Mouse (Mus musculus) cerebellum, postnatal 10 days (tissue): ENCODE measurements around the gene Bdh2.

Experiments used
- DNase-seq, 2 experiments: peaks; one replicate each; pipeline ENCODE4 v3.0.0; 2021; ENCODE audit warnings: mixed read lengths in 2 of 2

Gene Bdh2

GRCm38 (mm10) chr3:135300081-135300480, 19.1 kb downstream of the Bdh2 start:
- peak; percentile 47 to 64 for DNase-seq

DNA sequence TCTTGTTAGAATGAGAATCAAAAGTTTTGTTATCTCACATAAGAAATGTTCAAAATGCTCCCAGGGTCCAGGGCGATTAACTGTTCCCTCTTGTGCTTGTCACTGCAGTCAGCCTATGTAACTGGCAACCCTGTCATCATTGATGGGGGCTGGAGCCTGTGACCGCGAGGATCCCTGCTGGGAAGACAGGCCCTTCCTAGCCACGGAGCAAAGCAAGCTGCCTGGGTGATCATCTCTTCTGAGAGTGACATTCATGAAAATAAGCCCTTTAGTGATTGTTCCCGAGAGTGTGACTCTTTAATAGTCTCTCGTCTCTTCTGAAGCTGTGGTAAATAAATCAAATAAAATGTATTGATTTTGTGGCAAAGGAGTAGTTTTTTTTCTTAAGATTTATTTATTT, 23.0 kb downstream of the Bdh2 start:
- peak; percentile 28 to 34 for DNase-seq

DNA sequence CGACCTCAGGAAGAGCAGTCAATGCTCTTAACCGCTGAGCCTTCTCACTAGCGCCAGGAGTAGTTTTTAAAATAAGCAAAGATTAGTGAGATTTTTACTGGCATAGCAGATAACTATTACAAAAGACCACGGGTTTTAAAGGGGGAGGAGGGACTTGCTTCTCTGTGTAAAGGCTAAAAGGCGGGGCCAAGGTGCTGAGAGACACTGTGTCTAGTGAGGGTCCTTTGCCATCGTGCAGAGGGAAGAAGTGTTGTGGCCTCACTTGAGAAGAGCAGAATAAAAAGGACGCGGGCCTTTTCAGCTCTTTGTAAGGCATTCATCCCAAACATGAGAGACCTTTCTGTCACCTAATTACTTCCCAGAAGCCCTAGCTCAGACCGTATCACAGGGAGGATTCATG, 23.5 kb downstream of the Bdh2 start:
- no peak for DNase-seq

- peak; percentile 50 to 58 for DNase-seq
Measured at GRCm38 (mm10) chr3:135307411-135308259, 26.6 kb downstream of the Bdh2 start, which contains the start of gene Slc9b2. Gene Slc9b2, plus strand, starts transcription at chr3:135307700.

DNA sequence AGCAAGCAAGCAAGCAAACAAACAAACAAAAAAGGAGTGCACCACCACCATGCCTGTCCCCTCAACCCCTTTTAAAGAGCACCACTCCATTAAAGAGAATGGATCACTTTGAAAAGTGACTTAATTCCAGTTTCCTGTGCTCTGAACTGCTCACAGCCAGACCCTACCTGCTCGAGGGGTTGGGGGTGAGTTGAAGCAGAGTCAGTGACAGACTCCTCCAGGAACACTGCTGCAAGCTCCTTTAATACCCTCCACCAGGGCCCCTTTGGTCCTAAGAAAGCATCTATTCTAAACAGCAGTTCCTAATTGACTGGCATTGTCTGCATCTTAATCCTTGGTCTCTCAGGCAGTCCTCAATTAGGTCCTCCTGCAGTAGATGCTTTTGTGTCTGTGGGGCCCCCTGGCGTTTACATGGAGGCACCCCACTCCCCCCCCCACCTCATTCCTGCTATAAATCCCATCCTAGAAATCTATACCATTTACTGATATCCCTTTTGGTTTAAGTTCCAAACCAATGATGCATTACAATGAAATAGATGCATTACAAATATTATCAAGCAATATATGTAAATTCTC, 32.0 kb downstream of the Bdh2 start:
- DNase-seq: no peak

- DNase-seq: no peak
Measured at GRCm38 (mm10) chr3:135313727-135314126, 32.7 kb downstream of the Bdh2 start.

- no peak for DNase-seq
Measured at GRCm38 (mm10) chr3:135314811-135315210, 33.8 kb downstream of the Bdh2 start.

DNA sequence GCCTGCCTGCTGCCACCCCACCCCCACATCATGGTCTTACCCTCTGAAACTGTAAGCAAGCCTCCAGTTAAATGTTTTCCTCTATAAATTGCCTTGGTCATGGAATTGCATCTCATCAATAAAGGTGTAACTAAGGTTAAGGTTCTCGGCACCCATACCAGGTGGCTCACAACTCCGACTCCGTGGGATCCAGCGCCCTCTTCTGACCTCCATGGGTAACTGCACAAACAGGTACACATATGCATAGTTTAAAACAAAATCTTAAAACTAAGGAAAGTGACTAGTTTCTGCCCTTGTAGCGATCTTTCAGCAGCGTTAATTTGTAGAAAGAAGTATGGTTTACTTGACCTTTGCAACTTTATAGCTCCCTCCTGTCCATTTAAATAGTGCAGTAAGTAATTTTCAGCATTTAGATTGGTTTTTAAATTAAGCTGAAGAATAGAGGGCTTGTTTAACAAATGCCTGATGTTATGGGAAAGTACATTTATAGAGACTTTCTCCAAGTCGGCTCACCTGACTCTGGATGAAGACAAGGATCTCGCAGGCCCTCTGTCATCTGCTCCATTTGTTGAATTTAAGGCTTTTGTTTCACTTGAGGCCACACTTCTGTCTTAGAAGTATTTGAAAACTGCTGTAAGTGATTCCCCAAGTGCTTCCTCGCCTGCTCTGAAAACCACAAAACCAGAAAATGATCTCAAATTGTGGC, 34.9 kb downstream of the Bdh2 start:
- no peak for DNase-seq

DNA sequence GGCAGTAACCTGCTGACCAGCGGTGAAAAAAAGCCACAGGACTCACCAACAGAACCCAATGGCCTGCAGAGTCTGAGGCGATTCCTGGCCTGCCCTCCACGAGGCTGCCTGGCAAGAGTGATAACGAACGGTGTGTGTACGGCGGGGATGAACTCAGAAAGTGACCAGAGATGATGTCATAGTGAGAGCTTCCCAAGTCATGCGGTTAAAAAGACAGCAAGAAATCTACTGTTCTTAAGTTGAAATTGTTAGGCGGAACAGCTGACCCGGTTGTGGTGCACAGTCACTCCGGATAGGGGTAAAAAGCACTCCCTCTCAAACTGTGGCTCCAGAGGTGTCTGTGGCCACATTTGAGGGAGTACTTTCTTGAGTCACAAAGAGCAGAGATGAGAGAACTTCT, 37.3 kb downstream of the Bdh2 start:
- DNase-seq: no peak

DNA sequence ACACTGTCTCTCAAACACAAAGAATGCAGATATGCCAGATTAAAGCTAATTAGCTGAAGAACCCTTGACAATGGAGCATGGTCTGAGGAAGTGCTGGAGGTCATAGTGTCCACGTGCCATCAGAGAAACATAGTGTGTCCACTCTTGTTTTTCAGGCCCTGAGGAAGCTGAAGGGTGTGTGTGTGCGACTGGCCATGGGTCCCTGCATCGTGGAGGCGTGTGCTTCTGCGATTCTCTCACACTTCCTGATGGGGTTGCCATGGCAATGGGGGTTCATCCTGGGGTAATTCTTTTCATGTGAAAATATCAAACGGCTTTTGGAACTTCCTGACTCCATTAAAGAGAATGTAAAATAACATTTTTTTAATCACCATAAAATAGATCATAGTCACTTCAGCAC, 43.3 kb downstream of the Bdh2 start:
- no peak for DNase-seq

DNA sequence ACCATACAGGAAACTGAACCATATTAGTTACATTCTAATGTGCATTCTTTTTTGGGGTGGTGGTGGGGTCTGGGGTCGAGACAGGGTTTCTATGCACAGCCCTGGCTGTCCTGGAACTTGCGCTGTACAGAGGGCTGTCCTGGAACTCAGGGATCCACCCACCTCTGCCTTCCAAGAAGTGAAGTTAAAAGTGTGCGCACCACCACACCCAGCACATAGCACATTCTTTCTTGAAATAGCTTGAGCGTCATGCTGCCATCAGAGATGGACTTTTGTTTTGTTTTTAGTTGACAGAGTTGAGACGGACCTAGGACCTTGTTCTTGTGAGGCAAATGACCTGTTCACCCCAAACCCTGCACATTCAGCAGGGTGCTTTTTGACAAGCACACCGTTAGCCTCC, 46.2 kb downstream of the Bdh2 start:
- no peak for DNase-seq

GRCm38 (mm10) chr3:135327601-135328000, 46.6 kb downstream of the Bdh2 start:
- no peak for DNase-seq

GRCm38 (mm10) chr3:135328560-135328959, 47.5 kb downstream of the Bdh2 start:
- peak; percentile 72 to 77 for DNase-seq

DNA sequence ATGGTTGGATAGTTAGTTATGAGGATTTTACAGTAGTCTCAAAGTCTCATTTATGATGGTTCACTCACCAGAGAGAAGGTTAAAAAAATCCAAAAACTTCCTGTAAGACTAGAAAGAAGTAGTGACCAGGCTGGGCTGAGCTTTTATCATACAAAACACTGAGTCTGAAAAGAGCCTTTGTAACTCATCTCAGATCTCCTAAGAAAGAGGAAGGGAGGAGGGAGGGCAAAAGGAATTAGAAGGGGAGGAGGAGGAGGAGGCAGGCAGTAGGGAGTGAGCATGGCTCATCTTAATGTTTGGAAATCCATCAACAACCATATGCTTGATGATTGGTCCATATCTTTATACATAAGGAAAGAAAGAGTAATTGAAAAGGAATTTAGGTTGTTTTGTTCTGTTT, 51.7 kb downstream of the Bdh2 start:
- no peak for DNase-seq

GRCm38 (mm10) chr3:135333763-135334162, 52.7 kb downstream of the Bdh2 start:
- DNase-seq: no peak

GRCm38 (mm10) chr3:135347739-135348264, 66.8 kb downstream of the Bdh2 start, which contains the start of gene Slc9b1:
Gene Slc9b1, plus strand, starts transcription at chr3:135348029.
- no peak for DNase-seq

DNA sequence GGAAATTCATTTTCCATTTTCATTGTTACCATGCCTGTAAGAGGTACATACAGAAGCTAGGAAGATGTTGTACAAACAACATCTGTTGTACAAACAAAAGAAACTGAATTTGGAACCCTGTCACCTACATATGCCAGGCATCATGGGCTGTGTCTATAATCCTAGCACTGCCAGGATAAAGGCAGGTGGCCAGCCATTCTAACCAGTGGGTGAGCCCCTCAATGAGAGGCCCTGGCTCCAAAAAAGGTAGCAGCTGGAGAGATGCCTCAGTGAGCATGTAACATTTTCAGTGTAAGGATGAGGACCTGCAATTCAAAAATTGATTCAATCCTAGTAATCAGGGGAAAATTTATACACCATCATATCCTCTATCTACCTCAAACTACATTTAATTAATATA, 68.0 kb downstream of the Bdh2 start:
- DNase-seq: peak; percentile 52 to 61

GRCm38 (mm10) chr3:135351857-135352256, 70.8 kb downstream of the Bdh2 start:
- DNase-seq: no peak
